Mouse (Mus musculus): ENCODE data around the gene Tns3. TPM values are rescaled to one million over a fixed set of nuclear protein-coding genes. Genes with fewer than 3 reads are reported as not detected.
A peak's percentile ranks its signal among the peaks of the same experiment; 100 is the strongest.

Gene Tns3
- total RNA-seq (2017): 5.8 and 6.9 TPM in 2 replicates

DNA sequence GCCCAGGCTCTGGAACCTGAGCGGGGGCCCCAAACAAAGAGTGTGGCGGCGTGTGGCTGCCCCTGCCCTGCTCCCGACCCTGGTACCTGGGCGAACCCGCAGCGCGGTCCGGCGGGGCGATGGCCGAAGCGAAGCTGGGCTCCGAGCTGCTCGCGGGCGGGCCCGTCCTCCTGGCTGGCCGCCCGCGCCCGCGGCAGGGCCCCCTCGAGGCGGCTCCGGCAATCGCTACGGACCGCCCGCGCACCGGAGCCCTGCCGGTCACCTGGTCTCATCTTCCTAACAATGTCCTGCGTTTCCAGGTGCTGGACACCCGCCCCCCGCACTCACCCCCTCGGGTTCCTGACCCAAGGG is at the start of gene Tns3:
Gene Tns3, minus strand, starts transcription at position 143 of the 351 bp plus-strand sequence.
- peak; percentile 39 for ATAC-seq (ENCODE audit: extremely low read depth, insufficient number of reproducible peaks, low FRiP score, poor library complexity, severe bottlenecking)

- ATAC-seq (ENCODE audit: extremely low read depth, insufficient number of reproducible peaks, low FRiP score, poor library complexity, severe bottlenecking): no peak
These were observed 42.1 kb upstream of the Tns3 start for GRCm38 (mm10) chr11:8706246-8707041.

- ATAC-seq (ENCODE audit: extremely low read depth, insufficient number of reproducible peaks, low FRiP score, poor library complexity, severe bottlenecking): no peak
These were observed 40.8 kb upstream of the Tns3 start for GRCm38 (mm10) chr11:8705156-8705555.

DNA sequence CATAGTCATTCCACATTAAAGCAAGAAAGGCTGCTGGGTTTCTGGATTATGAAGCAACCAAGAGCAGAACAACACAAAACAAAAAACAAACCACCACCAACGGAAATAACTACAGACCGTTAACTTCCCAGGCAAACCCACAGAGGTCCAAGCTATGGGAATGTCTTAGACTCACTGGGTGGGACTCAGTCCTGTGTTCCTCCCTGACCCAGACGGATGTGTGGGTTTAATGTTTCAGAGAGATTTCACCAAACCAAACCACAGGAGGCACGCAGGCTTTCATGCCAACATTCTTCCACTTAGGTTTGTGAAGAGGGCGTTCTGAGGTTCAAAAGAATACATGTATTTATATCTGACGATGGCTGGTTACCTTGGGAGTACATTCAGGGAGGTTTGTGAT is 39.5 kb upstream of the Tns3 start:
- ATAC-seq (ENCODE audit: extremely low read depth, insufficient number of reproducible peaks, low FRiP score, poor library complexity, severe bottlenecking): no peak

GRCm38 (mm10) chr11:8702532-8702886 is 38.2 kb upstream of the Tns3 start:
- ATAC-seq (ENCODE audit: extremely low read depth, insufficient number of reproducible peaks, low FRiP score, poor library complexity, severe bottlenecking): no peak

- peak; percentile 53; the same call in 1 of the 2 replicates for ATAC-seq (ENCODE audit: extremely low read depth, insufficient number of reproducible peaks, low FRiP score, poor library complexity, severe bottlenecking)
These were observed 37.7 kb upstream of the Tns3 start for GRCm38 (mm10) chr11:8701845-8702531.

- no peak for ATAC-seq (ENCODE audit: extremely low read depth, insufficient number of reproducible peaks, low FRiP score, poor library complexity, severe bottlenecking)
These were observed 37.1 kb upstream of the Tns3 start for GRCm38 (mm10) chr11:8701400-8701799.

- no peak for ATAC-seq (ENCODE audit: extremely low read depth, insufficient number of reproducible peaks, low FRiP score, poor library complexity, severe bottlenecking)
These were observed 36.4 kb upstream of the Tns3 start for GRCm38 (mm10) chr11:8700641-8701221.

DNA sequence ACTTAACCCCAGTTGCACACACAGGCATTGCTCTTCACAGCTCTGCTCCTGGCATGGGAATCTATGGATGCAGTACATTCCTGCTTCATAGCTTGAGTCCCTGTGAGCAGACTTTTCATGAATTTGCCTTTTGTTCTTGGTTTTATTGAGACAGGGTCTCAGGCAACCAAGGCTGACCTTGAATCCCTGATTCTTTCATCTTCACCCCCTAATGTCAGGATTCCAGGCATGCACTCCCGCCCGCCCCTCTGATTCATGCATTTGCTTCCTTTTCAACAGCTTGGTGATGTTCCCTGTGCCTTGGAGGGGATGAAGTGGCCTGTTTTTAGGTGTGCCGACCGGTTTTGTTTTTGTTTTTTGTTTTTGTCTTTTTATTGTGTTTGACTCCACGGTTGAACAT is 35.4 kb upstream of the Tns3 start:
- ATAC-seq (ENCODE audit: extremely low read depth, insufficient number of reproducible peaks, low FRiP score, poor library complexity, severe bottlenecking): no peak

- no peak for ATAC-seq (ENCODE audit: extremely low read depth, insufficient number of reproducible peaks, low FRiP score, poor library complexity, severe bottlenecking)
These were observed 33.3 kb upstream of the Tns3 start for GRCm38 (mm10) chr11:8697670-8698069.

DNA sequence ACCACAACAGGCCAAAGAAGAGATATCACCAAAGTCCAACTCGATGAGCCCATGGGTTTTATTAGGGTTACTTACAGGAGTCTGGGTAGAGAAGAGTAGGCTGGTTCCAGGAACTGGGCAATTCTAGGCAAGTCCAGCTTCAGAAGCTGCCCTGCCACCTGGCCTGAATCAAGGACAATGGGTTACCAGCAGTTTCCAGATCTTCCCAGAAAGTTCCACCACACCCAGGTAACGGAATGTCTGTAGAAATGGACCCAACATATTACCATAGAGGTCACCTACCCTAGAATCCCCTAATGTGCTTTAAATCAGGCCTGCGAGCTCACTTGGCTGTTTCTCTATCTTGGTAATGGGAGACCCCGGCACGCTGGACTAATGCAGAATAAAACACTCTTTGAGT is 29.8 kb upstream of the Tns3 start:
- ATAC-seq (ENCODE audit: extremely low read depth, insufficient number of reproducible peaks, low FRiP score, poor library complexity, severe bottlenecking): no peak

DNA sequence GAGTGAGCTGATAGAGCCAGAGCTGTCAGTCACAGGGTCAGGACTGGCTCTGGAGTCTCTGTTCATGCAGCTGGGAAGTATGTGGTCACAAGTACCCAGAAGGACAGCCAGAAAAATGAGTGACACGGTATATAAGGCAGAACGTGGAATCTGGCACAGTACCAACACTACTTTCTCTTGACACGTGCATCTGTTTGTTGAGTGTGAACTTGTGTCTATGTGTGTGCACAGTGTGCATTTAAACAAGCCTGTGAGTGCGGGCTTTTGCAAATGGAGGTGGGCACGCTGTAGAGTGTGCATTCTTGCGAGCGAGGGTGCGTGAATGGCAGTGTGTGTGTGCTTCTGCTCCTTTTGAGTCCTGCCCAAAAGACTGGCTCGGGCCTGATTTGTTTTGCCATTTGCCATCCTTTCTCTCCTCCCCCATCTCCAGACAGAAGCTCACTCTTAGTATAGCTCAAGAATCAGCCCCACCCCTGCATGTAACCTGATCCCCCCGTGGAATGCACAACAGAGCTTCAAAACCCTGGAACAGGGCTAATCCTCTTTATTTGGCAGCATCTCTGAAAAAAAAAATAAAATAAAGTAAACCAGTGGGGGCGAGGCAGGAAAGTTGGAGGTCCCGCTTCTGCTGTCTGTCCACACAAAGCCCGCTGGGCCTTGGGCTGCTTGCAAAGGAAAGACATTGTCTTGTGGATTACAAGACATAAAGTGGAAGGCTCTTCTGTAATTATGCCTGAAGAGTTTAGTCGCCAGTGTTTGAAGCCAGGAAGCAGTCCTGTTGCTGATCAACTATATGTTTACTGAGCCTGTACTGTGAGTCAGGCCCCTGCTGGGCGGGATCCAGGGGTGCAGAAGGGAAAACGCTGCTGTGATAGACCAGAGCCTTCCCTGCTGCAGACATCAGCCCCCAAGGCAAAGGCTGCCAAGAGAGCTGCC is 28.5 kb upstream of the Tns3 start:
- no peak for ATAC-seq (ENCODE audit: extremely low read depth, insufficient number of reproducible peaks, low FRiP score, poor library complexity, severe bottlenecking)

DNA sequence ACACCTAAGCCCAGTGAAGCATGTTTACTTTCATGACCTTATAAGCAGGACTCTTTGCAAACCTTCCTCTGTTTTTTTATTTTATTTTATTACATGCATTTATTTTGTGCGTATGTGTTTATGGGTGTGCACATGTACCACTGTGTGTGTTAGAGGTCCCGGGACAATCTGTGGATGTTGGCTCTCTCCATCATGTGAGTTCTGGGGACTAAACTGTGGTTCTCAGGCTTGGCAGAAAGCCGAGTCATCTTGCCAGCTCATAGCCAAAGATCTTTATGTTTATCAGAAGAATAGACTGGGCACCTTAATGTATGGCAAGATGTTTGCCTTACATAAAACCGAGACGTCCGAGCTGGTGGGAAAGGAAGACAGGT is 27.8 kb upstream of the Tns3 start:
- no peak for ATAC-seq (ENCODE audit: extremely low read depth, insufficient number of reproducible peaks, low FRiP score, poor library complexity, severe bottlenecking)

DNA sequence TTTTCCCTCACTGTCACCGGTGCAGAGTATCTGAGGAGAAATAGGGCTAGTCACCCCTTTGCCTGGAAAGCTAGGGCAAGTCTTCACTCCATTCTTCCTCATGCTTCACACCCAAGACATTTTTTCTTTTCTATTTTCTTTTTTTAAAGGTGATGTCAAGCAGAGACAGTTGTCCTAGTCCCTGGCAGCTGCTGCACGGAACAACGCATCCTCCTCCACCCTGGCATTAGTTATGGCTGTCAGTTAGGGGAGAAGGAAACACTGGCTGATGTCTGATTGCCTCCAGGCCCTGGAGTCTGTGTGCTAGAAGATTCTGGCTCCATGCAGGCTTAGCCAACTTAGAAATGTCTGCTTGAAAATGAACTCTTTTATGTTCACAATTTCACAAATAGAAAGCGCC is 27.3 kb upstream of the Tns3 start:
- ATAC-seq (ENCODE audit: extremely low read depth, insufficient number of reproducible peaks, low FRiP score, poor library complexity, severe bottlenecking): no peak

DNA sequence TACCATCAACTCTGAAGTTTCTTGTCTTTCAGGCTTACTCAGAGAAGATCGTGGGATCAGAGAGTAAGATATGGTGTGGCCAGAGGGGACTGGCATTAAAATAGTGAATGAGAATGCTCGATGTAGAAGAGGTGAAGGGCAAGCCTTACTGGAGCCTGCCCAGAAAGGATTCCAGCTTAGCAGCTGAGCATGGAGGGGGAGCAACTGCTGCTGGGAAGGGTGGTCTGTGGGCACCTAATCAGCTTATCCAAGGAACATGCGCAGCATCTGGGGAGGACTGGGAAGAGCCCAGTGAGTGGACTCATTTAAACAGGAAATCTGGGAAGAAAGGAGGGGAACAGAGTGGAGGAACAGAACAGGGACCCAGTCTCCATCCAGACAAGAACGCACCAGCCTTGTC is 26.3 kb upstream of the Tns3 start:
- no peak for ATAC-seq (ENCODE audit: extremely low read depth, insufficient number of reproducible peaks, low FRiP score, poor library complexity, severe bottlenecking)

- no peak for ATAC-seq (ENCODE audit: extremely low read depth, insufficient number of reproducible peaks, low FRiP score, poor library complexity, severe bottlenecking)
These were observed 25.2 kb upstream of the Tns3 start for GRCm38 (mm10) chr11:8689515-8689914.

- ATAC-seq (ENCODE audit: extremely low read depth, insufficient number of reproducible peaks, low FRiP score, poor library complexity, severe bottlenecking): peak; percentile 64
These were observed 24.6 kb upstream of the Tns3 start for GRCm38 (mm10) chr11:8688907-8689306.

DNA sequence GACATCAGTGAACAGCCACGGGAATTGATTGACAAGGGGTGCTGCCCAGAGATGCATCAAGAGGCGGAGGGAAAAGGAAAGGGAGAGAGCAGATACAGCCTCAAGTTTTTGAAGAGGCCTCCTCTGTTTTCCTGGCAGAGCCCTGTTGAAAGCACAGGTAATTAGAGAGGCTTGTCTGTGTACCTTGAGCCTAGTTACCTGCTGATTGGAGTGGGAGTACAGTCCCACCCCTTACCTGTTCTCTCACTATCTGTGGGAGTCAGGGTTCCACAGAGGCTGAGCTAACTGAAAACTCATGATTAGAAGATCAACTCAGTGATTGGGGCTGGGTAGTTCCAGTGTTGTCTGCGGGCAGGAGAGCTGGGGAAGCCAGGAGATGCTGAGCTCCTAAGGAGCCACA is 22.2 kb upstream of the Tns3 start:
- ATAC-seq (ENCODE audit: extremely low read depth, insufficient number of reproducible peaks, low FRiP score, poor library complexity, severe bottlenecking): no peak

DNA sequence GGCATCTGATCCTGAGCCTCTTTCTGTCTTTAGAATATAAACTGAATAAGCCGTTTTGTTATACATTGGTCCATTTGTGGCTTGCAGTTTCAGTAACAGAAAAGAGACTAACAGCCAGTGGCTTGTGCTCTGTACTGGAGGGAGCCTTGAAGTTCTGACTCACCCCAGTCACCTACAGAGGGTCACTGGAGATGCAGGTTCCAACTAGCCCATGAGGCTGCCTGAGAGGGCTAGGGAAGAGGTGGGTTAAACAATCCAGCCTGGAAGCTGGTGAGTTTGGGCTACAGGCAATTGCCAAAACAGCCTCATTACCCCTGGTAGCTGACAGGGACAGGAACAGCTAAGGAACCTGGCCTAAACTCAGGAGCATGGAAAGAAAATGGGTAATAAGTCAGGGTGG is 21.7 kb upstream of the Tns3 start:
- ATAC-seq (ENCODE audit: extremely low read depth, insufficient number of reproducible peaks, low FRiP score, poor library complexity, severe bottlenecking): no peak

All from neutrophil, adult 5-6 weeks (primary cell).